Mouse (Mus musculus): ENCODE results near the gene 5730480H06Rik. TPM values are rescaled to one million over a fixed set of nuclear protein-coding genes. Genes with fewer than 3 reads are reported as not detected.

The 5730480H06Rik gene
- polyA plus RNA-seq (2015; fragmentation: Nextera tagmentation; extraction: Ambion mirVana) = 15.7 and 17.8 TPM in 2 replicates

DNA sequence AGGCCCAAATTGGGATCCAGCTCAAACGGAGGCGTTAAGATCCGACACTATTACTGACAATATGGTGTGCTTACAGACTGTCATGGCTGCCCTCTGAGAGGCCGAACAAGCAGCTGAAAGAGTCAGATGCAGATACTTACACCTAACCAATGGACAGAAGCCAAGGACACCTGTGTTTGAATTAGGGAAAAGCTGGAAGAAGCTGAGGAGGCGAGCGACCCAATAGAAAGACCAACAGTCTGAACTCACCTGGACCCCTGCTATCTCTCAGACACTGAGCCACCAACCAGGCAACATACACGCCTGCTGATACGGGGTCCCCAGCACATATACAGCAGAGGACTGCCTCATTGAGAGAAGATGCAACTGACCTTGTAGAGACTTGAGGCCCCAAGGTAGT is at the start of gene 5730480H06Rik:
TSS of gene 5730480H06Rik (plus strand) at position 301 of the 400 bp plus-strand sequence.
- Histone ChIP-seq H3K27me3 (no peaks in the 10 kb centered on the region), H3K9me3 (no peaks in the 10 kb centered on the region), H3K4me2 (no peak within 1 kb of the TSS), H3K9ac (no peak within 1 kb of the TSS), H3K4me3 (no peak within 1 kb of the TSS), H3K27ac (replicated peaks) (no peak within 1 kb of the TSS), H3K36me3 (no peaks in the 10 kb centered on the region), H3K4me1 (replicated peaks) (no peaks in the 10 kb centered on the region)
- 96% methylated on average over 8 of the region's 8 CpGs for WGBS
- ATAC-seq (ENCODE audit: low FRiP score, low read depth) = no peak

GRCm38 (mm10) chr5:48301186-48301585 is 26.6 kb upstream of the 5730480H06Rik start:
- H3K27ac ChIP-seq (replicated peaks) = no peak overlapping the region
- no peaks in the 10 kb centered on the region for H3K4me1 ChIP-seq (replicated peaks)
- H3K4me3 ChIP-seq = no peak overlapping the region
- H3K9ac ChIP-seq = no peak overlapping the region
- H3K9me3 ChIP-seq = no peaks in the 10 kb centered on the region
- 95% methylated on average over 3 of the region's 3 CpGs for WGBS
- H3K36me3 ChIP-seq = peaks cover 5% of the 10 kb centered on the region; the same call in 1 of the 2 replicates
- no peak overlapping the region for H3K4me2 ChIP-seq
- no peaks in the 10 kb centered on the region for H3K27me3 ChIP-seq
- ATAC-seq (ENCODE audit: low FRiP score, low read depth) = no peak

DNA sequence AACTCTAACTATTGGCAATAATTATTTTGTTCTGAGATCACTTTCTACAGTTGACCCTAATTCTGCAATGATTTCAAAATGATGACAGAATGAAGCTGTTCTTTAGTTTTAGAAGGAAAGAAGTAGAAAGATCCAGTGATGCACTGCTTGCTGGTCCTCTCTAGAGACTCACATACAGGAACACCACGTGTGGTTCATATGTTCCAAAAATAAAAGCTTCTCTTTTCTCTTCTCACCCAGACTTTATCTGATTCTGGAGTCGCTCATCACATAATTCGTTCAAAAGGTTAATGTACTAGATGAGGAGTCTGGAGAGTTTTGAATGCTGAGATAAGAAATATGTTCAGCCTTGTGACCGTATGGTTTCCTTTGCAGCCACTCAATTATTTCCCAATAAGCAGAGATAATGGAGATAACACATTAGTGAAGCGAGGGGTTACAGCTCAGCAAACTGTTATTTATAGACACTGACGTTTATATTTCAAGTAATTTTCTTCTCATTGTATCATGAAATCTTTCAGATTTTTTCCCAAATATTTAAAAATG is 12.6 kb upstream of the 5730480H06Rik start:
- H3K36me3 ChIP-seq = no peaks in the 10 kb centered on the region
- H3K9ac ChIP-seq = no peak overlapping the region
- no peak overlapping the region for H3K4me3 ChIP-seq
- no peak overlapping the region for H3K27ac ChIP-seq (replicated peaks)
- H3K27me3 ChIP-seq = no peaks in the 10 kb centered on the region
- H3K4me1 ChIP-seq (replicated peaks) = no peaks in the 10 kb centered on the region
- ATAC-seq (ENCODE audit: low FRiP score, low read depth) = no peak
- 78% methylated on average over 6 of the region's 6 CpGs for WGBS
- no peak overlapping the region for H3K4me2 ChIP-seq
- H3K9me3 ChIP-seq = no peaks in the 10 kb centered on the region

- no peak overlapping the region for H3K27ac ChIP-seq (replicated peaks)
- no peaks in the 10 kb centered on the region for H3K36me3 ChIP-seq
- no peak overlapping the region for H3K9ac ChIP-seq
- 53% methylated on average over 4 of the region's 4 CpGs for WGBS
- no peaks in the 10 kb centered on the region for H3K27me3 ChIP-seq
- no peak overlapping the region for H3K4me3 ChIP-seq
- no peak for ATAC-seq (ENCODE audit: low FRiP score, low read depth)
- H3K4me2 ChIP-seq = no peak overlapping the region
- no peaks in the 10 kb centered on the region for H3K4me1 ChIP-seq (replicated peaks)
- H3K9me3 ChIP-seq = no peaks in the 10 kb centered on the region
Observed at GRCm38 (mm10) chr5:48320597-48320996, 7.2 kb upstream of the 5730480H06Rik start.

DNA sequence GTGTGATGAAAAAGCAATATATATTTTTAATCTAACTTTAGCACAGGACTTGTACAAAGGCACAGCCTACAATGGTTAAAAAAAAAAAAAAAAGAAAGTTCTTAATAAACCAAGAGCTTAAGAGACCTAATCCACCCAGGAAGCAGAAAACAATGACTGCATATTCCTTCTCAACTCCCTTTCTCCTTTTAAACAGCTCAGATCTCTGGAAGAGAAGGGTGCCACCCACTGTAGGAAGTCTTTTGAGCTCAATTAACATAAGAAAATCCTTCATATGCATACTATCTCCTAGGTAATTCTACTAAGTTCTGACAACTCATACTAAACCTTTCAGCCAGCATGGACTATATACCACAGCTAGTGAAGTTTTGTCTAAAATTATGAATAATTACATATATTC is 1.5 kb upstream of the 5730480H06Rik start:
- Histone ChIP-seq H3K4me1 (replicated peaks) (no peaks in the 10 kb centered on the region), H3K9ac (no peak overlapping the region), H3K4me3 (no peak overlapping the region), H3K27me3 (no peaks in the 10 kb centered on the region), H3K4me2 (no peak overlapping the region), H3K36me3 (no peaks in the 10 kb centered on the region), H3K27ac (replicated peaks) (no peak overlapping the region), H3K9me3 (no peaks in the 10 kb centered on the region)
- ATAC-seq (ENCODE audit: low FRiP score, low read depth) = no peak

- H3K4me1 ChIP-seq (replicated peaks) = no peaks in the 10 kb centered on the region
- no peak overlapping the region for H3K4me3 ChIP-seq
- H3K4me2 ChIP-seq = no peak overlapping the region
- H3K36me3 ChIP-seq = no peaks in the 10 kb centered on the region
- no peak for ATAC-seq (ENCODE audit: low FRiP score, low read depth)
- H3K27ac ChIP-seq (replicated peaks) = no peak overlapping the region
- 95% methylated on average over 2 of the region's 2 CpGs for WGBS
- no peaks in the 10 kb centered on the region for H3K9me3 ChIP-seq
- H3K27me3 ChIP-seq = no peaks in the 10 kb centered on the region
- no peak overlapping the region for H3K9ac ChIP-seq
Observed at GRCm38 (mm10) chr5:48329751-48330150, 2.0 kb downstream of the 5730480H06Rik start.

DNA sequence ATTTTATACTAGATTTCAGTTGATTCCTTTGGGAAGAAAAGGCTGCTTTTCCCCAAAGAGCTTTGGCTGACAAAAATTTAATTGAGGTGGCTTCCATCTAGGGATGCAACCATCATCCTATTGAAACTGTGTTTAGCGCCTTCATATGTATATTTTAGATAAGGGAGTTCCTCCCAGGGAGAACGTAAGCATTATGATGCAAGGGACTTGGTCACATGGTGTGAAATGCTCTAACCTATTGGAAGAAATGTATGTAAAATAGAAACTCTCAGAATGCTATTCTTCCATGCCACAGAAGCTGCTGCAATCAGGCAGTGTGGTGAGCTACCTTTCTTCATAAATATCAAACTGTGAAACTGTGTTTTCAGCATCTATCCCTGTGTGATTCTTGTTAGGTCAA is 3.1 kb downstream of the 5730480H06Rik start:
- WGBS = 84% methylated on average over 2 of the region's 2 CpGs

DNA sequence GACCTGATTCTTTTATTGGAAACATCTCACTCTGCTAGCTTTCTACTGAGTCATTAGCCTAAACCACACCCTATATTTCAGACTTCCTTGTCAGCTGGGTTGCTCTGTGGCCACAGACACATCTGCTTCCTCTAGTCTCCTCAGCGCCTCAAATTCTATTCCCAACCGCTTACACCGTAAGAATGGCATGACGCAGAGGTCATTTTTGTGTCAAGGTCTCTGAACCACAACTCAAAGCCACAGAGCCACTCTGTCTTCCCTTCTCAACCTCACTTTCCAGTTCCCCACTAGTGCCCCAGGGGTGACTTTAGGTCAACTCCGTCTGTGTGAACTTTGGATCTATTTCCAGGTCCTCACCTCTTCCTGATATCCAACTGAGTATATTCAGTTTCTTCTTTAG is 3.7 kb downstream of the 5730480H06Rik start:
- Histone ChIP-seq H3K9me3 (no peaks in the 10 kb centered on the region), H3K9ac (no peak overlapping the region), H3K4me3 (no peak overlapping the region), H3K36me3 (no peaks in the 10 kb centered on the region), H3K4me1 (replicated peaks) (no peaks in the 10 kb centered on the region), H3K4me2 (no peak overlapping the region), H3K27me3 (no peaks in the 10 kb centered on the region), H3K27ac (replicated peaks) (no peak overlapping the region)
- 79% methylated on average over 5 of the region's 5 CpGs for WGBS
- ATAC-seq (ENCODE audit: low FRiP score, low read depth) = no peak

More for the DNA sequence above, 3.1 kb downstream of the 5730480H06Rik start:
- Histone ChIP-seq H3K36me3 (no peaks in the 10 kb centered on the region), H3K9me3 (no peaks in the 10 kb centered on the region), H3K9ac (no peak overlapping the region), H3K4me2 (no peak overlapping the region), H3K27ac (replicated peaks) (no peak overlapping the region), H3K4me3 (no peak overlapping the region), H3K27me3 (no peaks in the 10 kb centered on the region), H3K4me1 (replicated peaks) (no peaks in the 10 kb centered on the region)
- no peak for ATAC-seq (ENCODE audit: low FRiP score, low read depth)

- H3K27ac ChIP-seq (replicated peaks) = no peak overlapping the region
- H3K9ac ChIP-seq = no peak overlapping the region
- no peak overlapping the region for H3K4me2 ChIP-seq
- no peaks in the 10 kb centered on the region for H3K9me3 ChIP-seq
- ATAC-seq (ENCODE audit: low FRiP score, low read depth) = no peak
- H3K4me3 ChIP-seq = no peak overlapping the region
- no peaks in the 10 kb centered on the region for H3K4me1 ChIP-seq (replicated peaks)
- 90% methylated on average over 3 of the region's 3 CpGs for WGBS
- no peaks in the 10 kb centered on the region for H3K36me3 ChIP-seq
- H3K27me3 ChIP-seq = no peaks in the 10 kb centered on the region
Observed at GRCm38 (mm10) chr5:48333407-48333806, 5.7 kb downstream of the 5730480H06Rik start.

DNA sequence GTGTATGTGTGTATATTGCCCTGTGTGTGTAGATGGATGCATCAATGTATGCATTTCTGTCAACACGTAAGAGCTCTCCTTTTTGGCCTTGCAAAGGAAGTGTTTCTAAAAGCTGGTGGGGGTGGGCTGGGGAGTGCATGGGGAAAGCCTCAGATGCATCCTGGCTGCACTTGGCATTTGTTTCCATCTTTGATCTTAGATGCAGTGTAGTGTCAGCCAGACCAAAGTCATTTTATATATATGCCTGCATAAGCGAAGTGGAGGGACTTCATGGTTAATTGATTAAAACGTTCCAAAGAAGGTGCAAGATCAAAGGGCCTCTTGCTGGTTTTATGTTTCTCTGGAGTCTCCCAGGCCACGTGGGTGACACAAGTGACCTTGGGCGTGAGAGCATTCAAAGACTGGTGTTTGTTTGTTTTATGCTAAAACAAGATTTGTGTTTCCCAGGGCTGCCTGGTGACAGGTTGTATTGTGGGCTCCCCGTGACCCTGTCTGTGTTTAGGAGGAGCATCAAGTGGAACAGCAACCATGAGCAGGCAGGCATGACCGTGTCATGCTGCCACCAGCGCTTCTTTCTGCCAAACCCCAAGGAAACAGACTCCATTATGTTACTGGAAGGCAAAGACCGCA is 6.2 kb downstream of the 5730480H06Rik start:
- no peak overlapping the region for H3K9ac ChIP-seq
- no peaks in the 10 kb centered on the region for H3K9me3 ChIP-seq
- 15% methylated on average over 9 of the region's 9 CpGs for WGBS
- no peaks in the 10 kb centered on the region for H3K36me3 ChIP-seq
- H3K4me3 ChIP-seq = no peak overlapping the region
- no peaks in the 10 kb centered on the region for H3K27me3 ChIP-seq
- H3K4me1 ChIP-seq (replicated peaks) = no peaks in the 10 kb centered on the region
- H3K27ac ChIP-seq (replicated peaks) = no peak overlapping the region
- no peak for ATAC-seq (ENCODE audit: low FRiP score, low read depth)
- H3K4me2 ChIP-seq = no peak overlapping the region

DNA sequence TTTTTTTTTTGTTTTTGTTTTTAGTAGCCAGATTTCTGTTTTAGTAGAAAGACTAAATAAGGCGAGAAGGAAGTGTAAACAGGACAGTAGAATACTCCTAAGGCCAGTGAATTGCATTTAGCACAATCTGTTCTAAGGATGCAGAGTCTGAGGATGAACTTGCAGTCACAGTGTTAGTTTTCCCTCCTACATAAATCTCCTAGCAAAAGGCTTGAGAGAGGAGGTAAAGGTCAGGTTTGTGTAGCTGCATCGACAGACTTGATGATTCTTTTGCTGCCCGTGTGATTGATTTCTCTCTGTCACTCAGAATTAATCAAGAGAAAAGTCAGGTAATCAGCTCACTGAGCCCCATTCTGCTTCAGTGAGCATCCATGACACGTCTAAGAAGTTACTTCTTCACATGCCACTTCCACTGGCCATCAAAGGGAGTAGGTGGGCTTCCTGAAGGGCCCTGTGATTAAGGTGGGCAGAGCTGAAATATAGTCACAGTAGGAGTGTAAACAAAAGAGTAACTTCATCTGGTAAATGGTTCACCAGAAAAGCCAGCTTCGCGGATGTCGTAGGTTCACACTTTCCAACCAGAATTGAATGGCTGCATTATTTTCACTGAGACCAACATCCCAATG is 13.2 kb downstream of the 5730480H06Rik start:
- Histone ChIP-seq H3K4me1 (replicated peaks) (no peaks in the 10 kb centered on the region), H3K4me3 (no peak overlapping the region), H3K36me3 (no peaks in the 10 kb centered on the region), H3K9me3 (no peaks in the 10 kb centered on the region), H3K9ac (no peak overlapping the region), H3K27ac (replicated peaks) (no peak overlapping the region), H3K4me2 (no peak overlapping the region), H3K27me3 (no peaks in the 10 kb centered on the region)
- WGBS = 48% methylated on average over 7 of the region's 7 CpGs
- no peak for ATAC-seq (ENCODE audit: low FRiP score, low read depth)

- WGBS = 46% methylated on average over 5 of the region's 5 CpGs
- Histone ChIP-seq H3K27me3 (no peaks in the 10 kb centered on the region), H3K4me3 (no peak overlapping the region), H3K9ac (no peak overlapping the region), H3K36me3 (no peaks in the 10 kb centered on the region), H3K27ac (replicated peaks) (peak overlapping the region; percentile 62; the same call in 1 of the 2 replicates), H3K9me3 (no peaks in the 10 kb centered on the region), H3K4me2 (no peak overlapping the region), H3K4me1 (replicated peaks) (no peaks in the 10 kb centered on the region)
- peak; percentile 79 for ATAC-seq (ENCODE audit: low FRiP score, low read depth)
Observed at GRCm38 (mm10) chr5:48345095-48345982, 17.6 kb downstream of the 5730480H06Rik start.

All from hindbrain, embryonic 15.5 days (tissue).